ENCODE assay signal across 16 mouse cellular contexts in genomic region chr17:50369216-50369875, GRCm38 (mm10).
A peak's percentile ranks its signal among the peaks of the same experiment; 100 is the strongest.
DNase-seq lines count a peak whose midpoint lies in the region; ATAC-seq lines count a peak whose summit lies in the region.
"Had no signal": no experiment of that assay in that cellular context is flagged by ENCODE, and none has a peak within 500 bp of the region (broad histone marks: within the 10 kb centered on the region; RNA-seq: fewer than 3 reads in every experiment).

No protein-coding gene starts in this region.

- DNase-seq in kidney, adult 11 months: peak; percentile 14
- peak; percentile 18 for DNase-seq in kidney, postnatal 14 days
- DNase-seq in cerebellum, postnatal 25 days: no peak
- no peak for DNase-seq in thymus, postnatal 0 days (ENCODE audit: low spot score)
- no peak for DNase-seq in thymus, postnatal 10 days (ENCODE audit: low spot score in 2 of 2)
- DNase-seq: adrenal gland, postnatal 36 days; cerebellum, adult 18-20 months; layer of hippocampus, postnatal 36 days had no signal

- no peak overlapping the region for H3K9ac ChIP-seq in kidney, embryonic 16.5 days (replicated peaks; ENCODE audit: low read length)
- H3K9ac ChIP-seq in stomach, embryonic 14.5 days (replicated peaks; ENCODE audit: low read depth, low read length): no peak overlapping the region
- H3K9ac ChIP-seq: embryonic facial prominence, embryonic 13.5 days; liver, embryonic 14.5 days; midbrain, embryonic 12.5 days; neural tube, embryonic 13.5 days had no signal

- H3K27ac ChIP-seq in kidney, embryonic 16.5 days (ENCODE audit: low read length): no peak overlapping the region
- no peak overlapping the region for H3K27ac ChIP-seq in stomach, embryonic 14.5 days (ENCODE audit: low read length)
- H3K27ac ChIP-seq: embryonic facial prominence, embryonic 13.5 days; liver, embryonic 14.5 days; midbrain, embryonic 12.5 days; neural tube, embryonic 13.5 days had no signal

- H3K4me2 ChIP-seq in kidney, embryonic 16.5 days (replicated peaks; ENCODE audit: low read depth, low read length): no peak overlapping the region
- H3K4me2 ChIP-seq in stomach, embryonic 14.5 days (replicated peaks; ENCODE audit: low read depth, low read length): no peak overlapping the region
- H3K4me2 ChIP-seq: embryonic facial prominence, embryonic 13.5 days; midbrain, embryonic 12.5 days; neural tube, embryonic 13.5 days had no signal

- H3K9me3 ChIP-seq in kidney, embryonic 16.5 days (ENCODE audit: low read length): no peaks in the 10 kb centered on the region
- no peaks in the 10 kb centered on the region for H3K9me3 ChIP-seq in stomach, embryonic 14.5 days (ENCODE audit: control insufficient read depth, low read depth, low read length)
- H3K9me3 ChIP-seq: embryonic facial prominence, embryonic 13.5 days; midbrain, embryonic 12.5 days; neural tube, embryonic 13.5 days had no signal

- H3K4me3 ChIP-seq in kidney, embryonic 16.5 days (ENCODE audit: low read length): no peak overlapping the region
- no peak overlapping the region for H3K4me3 ChIP-seq in stomach, embryonic 14.5 days (ENCODE audit: low read depth, low read length)
- H3K4me3 ChIP-seq: embryonic facial prominence, embryonic 13.5 days; midbrain, embryonic 12.5 days; neural tube, embryonic 13.5 days had no signal

- no peaks in the 10 kb centered on the region for H3K27me3 ChIP-seq in kidney, embryonic 16.5 days (ENCODE audit: insufficient read depth, low read length)
- no peaks in the 10 kb centered on the region for H3K27me3 ChIP-seq in stomach, embryonic 14.5 days (ENCODE audit: control insufficient read depth, insufficient read depth, low read length)
- H3K27me3 ChIP-seq: embryonic facial prominence, embryonic 13.5 days; midbrain, embryonic 12.5 days; neural tube, embryonic 13.5 days had no signal

- ATAC-seq in kidney, embryonic 16.5 days (ENCODE audit: low FRiP score, low TSS enrichment): no peak
- ATAC-seq in granulocyte monocyte progenitor cell, adult 5-6 weeks (replicated peaks; ENCODE audit: poor library complexity, severe bottlenecking): peak; percentile 86
- ATAC-seq in stomach, embryonic 14.5 days (ENCODE audit: insufficient number of reproducible peaks, insufficient read depth, low FRiP score, low read depth): 0 out of 2 replicates have a peak, but pooled peaks have one; percentile 49
- ATAC-seq: forebrain, embryonic 16.5 days had no signal

- H3K4me1 ChIP-seq in kidney, embryonic 16.5 days (ENCODE audit: insufficient read depth, low read length): no peaks in the 10 kb centered on the region
- no peaks in the 10 kb centered on the region for H3K4me1 ChIP-seq in stomach, embryonic 14.5 days (ENCODE audit: control insufficient read depth, insufficient read depth, low read length)
- H3K4me1 ChIP-seq: embryonic facial prominence, embryonic 13.5 days; midbrain, embryonic 12.5 days; neural tube, embryonic 13.5 days had no signal

- H3K36me3 ChIP-seq in kidney, embryonic 16.5 days (ENCODE audit: insufficient read depth, low read length): no peaks in the 10 kb centered on the region
- H3K36me3 ChIP-seq in stomach, embryonic 14.5 days (ENCODE audit: control insufficient read depth, insufficient read depth, low read length): no peaks in the 10 kb centered on the region
- H3K36me3 ChIP-seq: embryonic facial prominence, embryonic 13.5 days; midbrain, embryonic 12.5 days; neural tube, embryonic 13.5 days had no signal

- 74% methylated on average over 6 of the region's 6 CpGs for WGBS in kidney, embryonic 16.5 days
- 80% methylated on average over 6 of the region's 6 CpGs for WGBS in stomach, embryonic 14.5 days

Comparison
In these comparisons a context has a peak if more than half of its experiments do, and no peak if none do; other contexts are left out.
1. DNase-seq: peak in kidney, adult 11 months (single experiment) and kidney, postnatal 14 days (single experiment); none in cerebellum, postnatal 25 days (0 of 2), thymus, postnatal 0 days (single experiment) and thymus, postnatal 10 days (0 of 2).